ENCODE assay signal across 19 mouse cellular contexts in the genomic region with DNA sequence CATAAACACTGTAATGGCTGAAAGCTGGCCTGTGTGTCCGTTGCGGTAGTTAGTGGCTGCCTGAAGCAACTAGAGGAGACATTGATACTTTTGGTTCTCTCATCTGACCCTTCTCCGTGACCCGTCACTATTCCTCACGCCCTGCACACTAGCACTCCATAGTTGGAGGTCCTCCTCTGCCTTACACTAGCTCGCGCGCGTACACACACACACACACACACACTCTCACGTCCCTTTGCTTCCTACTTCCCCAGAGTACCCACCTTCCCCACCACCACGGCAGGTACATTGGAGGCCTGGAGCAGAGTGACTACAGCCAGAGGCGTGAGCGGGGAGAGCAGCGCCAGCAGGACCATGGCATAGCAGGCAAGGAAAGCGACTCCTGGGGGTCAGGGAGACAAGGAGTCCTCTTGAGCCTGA. TPM values are rescaled to one million over a fixed set of nuclear protein-coding genes. Genes with fewer than 3 reads are reported as not detected.
DNase-seq lines count a peak whose midpoint lies in the region; ATAC-seq lines count a peak whose summit lies in the region.
"Had no signal": no experiment of that assay in that cellular context is flagged by ENCODE, and none has a peak within 500 bp of the region (broad histone marks: within the 10 kb centered on the region; RNA-seq: fewer than 3 reads in every experiment).

No protein-coding gene starts in this region.

- peaks cover 56% of the 10 kb centered on the region for H3K36me3 ChIP-seq in forebrain, embryonic 12.5 days (replicated peaks)
- peaks cover 9% of the 10 kb centered on the region for H3K36me3 ChIP-seq in forebrain, embryonic 11.5 days (ENCODE audit: control insufficient read depth, insufficient read depth, low read length)
- H3K36me3 ChIP-seq in megakaryocyte, embryonic 14.5 days (replicated peaks; ENCODE audit: low read length) = peaks cover 72% of the 10 kb centered on the region
- H3K36me3 ChIP-seq in embryonic facial prominence, embryonic 10.5 days (replicated peaks) = peaks cover 74% of the 10 kb centered on the region
- H3K36me3 ChIP-seq in stomach, embryonic 15.5 days = peaks cover 28% of the 10 kb centered on the region

- H3K4me2 ChIP-seq in forebrain, embryonic 12.5 days = no peak overlapping the region
- no peak overlapping the region for H3K4me2 ChIP-seq in forebrain, embryonic 11.5 days (ENCODE audit: low read depth, low read length, severe bottlenecking)
- no peak overlapping the region for H3K4me2 ChIP-seq in stomach, embryonic 15.5 days
- H3K4me2 ChIP-seq: heart, embryonic 11.5 days; lung, embryonic 15.5 days; neural tube, embryonic 13.5 days had no signal

- no peak overlapping the region for H3K9ac ChIP-seq in forebrain, embryonic 12.5 days
- no peak overlapping the region for H3K9ac ChIP-seq in forebrain, embryonic 11.5 days (ENCODE audit: low read length)
- H3K9ac ChIP-seq in stomach, embryonic 15.5 days = no peak overlapping the region
- H3K9ac ChIP-seq: lung, embryonic 15.5 days; neural tube, embryonic 13.5 days had no signal

- H3K27ac ChIP-seq in forebrain, embryonic 12.5 days = no peak overlapping the region
- H3K27ac ChIP-seq in forebrain, embryonic 11.5 days (ENCODE audit: low read depth, low read length) = no peak overlapping the region
- H3K27ac ChIP-seq in embryonic facial prominence, embryonic 10.5 days (replicated peaks) = no peak overlapping the region
- H3K27ac ChIP-seq in stomach, embryonic 15.5 days = peak overlapping the region; percentile 0; the same call in 1 of the 2 replicates
- H3K27ac ChIP-seq: lung, embryonic 15.5 days; neural tube, embryonic 13.5 days had no signal

- 0 out of 2 replicates have a peak overlapping the region, but pooled peaks have one; percentile 2 for H3K4me3 ChIP-seq in forebrain, embryonic 12.5 days (replicated peaks)
- no peak overlapping the region for H3K4me3 ChIP-seq in forebrain, embryonic 11.5 days (ENCODE audit: low read depth, low read length)
- H3K4me3 ChIP-seq in megakaryocyte, embryonic 14.5 days (replicated peaks) = peak overlapping the region; percentile 10
- H3K4me3 ChIP-seq in embryonic facial prominence, embryonic 10.5 days = 0 out of 2 replicates have a peak overlapping the region, but pooled peaks have one; percentile 11
- H3K4me3 ChIP-seq in stomach, embryonic 15.5 days (replicated peaks) = no peak overlapping the region
- H3K4me3 ChIP-seq: gastrocnemius, adult 2 months; liver, embryonic 13.5 days; lung, embryonic 15.5 days; neural tube, embryonic 13.5 days had no signal

- no peak for DNase-seq in forebrain, embryonic 11.5 days (ENCODE audit: low spot score)
- DNase-seq in embryonic facial prominence, embryonic 10.5 days (ENCODE audit: low spot score) = no peak
- DNase-seq in left cerebral cortex, postnatal 25 days (ENCODE audit: low spot score in 2 of 2) = no peak
- DNase-seq in layer of hippocampus, adult 8-10 months (ENCODE audit: low spot score in 2 of 2) = no peak
- DNase-seq: layer of hippocampus, adult 9-11 months had no signal

- intact Hi-C loops in left cerebral cortex, postnatal 25 days (cut with DNase I) = no loop called here

- H3K27me3 ChIP-seq in forebrain, embryonic 12.5 days = no peaks in the 10 kb centered on the region
- H3K27me3 ChIP-seq in forebrain, embryonic 11.5 days (ENCODE audit: control insufficient read depth, insufficient read depth, low read length) = no peaks in the 10 kb centered on the region
- H3K27me3 ChIP-seq in megakaryocyte, embryonic 14.5 days (replicated peaks) = no peaks in the 10 kb centered on the region
- no peaks in the 10 kb centered on the region for H3K27me3 ChIP-seq in embryonic facial prominence, embryonic 10.5 days (replicated peaks; ENCODE audit: low read depth, poor library complexity, severe bottlenecking)
- no peaks in the 10 kb centered on the region for H3K27me3 ChIP-seq in stomach, embryonic 15.5 days (replicated peaks)
- H3K27me3 ChIP-seq: liver, embryonic 13.5 days; lung, embryonic 15.5 days; neural tube, embryonic 13.5 days had no signal

- no peak for ATAC-seq in forebrain, embryonic 12.5 days (ENCODE audit: low FRiP score)
- ATAC-seq in forebrain, embryonic 11.5 days (replicated peaks; ENCODE audit: low FRiP score) = no peak
- no peak for ATAC-seq in megakaryocyte, adult 5-6 weeks (ENCODE audit: poor library complexity, severe bottlenecking)
- ATAC-seq in stomach, embryonic 15.5 days (ENCODE audit: insufficient read depth, low FRiP score, low read depth) = no peak
- ATAC-seq: hindbrain, embryonic 16.5 days had no signal

- H3K4me1 ChIP-seq in forebrain, embryonic 12.5 days = peaks cover 27% of the 10 kb centered on the region
- peaks cover 13% of the 10 kb centered on the region; the same call in 1 of the 2 replicates for H3K4me1 ChIP-seq in forebrain, embryonic 11.5 days (replicated peaks; ENCODE audit: control insufficient read depth, insufficient read depth, low read length)
- peaks cover 63% of the 10 kb centered on the region for H3K4me1 ChIP-seq in megakaryocyte, embryonic 14.5 days
- H3K4me1 ChIP-seq in embryonic facial prominence, embryonic 10.5 days = peaks cover 54% of the 10 kb centered on the region
- peaks cover 27% of the 10 kb centered on the region for H3K4me1 ChIP-seq in stomach, embryonic 15.5 days

- H3K9me3 ChIP-seq in forebrain, embryonic 12.5 days = no peaks in the 10 kb centered on the region
- H3K9me3 ChIP-seq in forebrain, embryonic 11.5 days (ENCODE audit: control insufficient read depth, low read length) = no peaks in the 10 kb centered on the region
- no peaks in the 10 kb centered on the region for H3K9me3 ChIP-seq in megakaryocyte, embryonic 14.5 days
- H3K9me3 ChIP-seq in embryonic facial prominence, embryonic 10.5 days = no peaks in the 10 kb centered on the region
- no peaks in the 10 kb centered on the region for H3K9me3 ChIP-seq in stomach, embryonic 15.5 days
- H3K9me3 ChIP-seq: liver, embryonic 13.5 days; lung, embryonic 15.5 days; neural tube, embryonic 13.5 days had no signal

- 83% methylated on average over 15 of the region's 15 CpGs for WGBS in forebrain, embryonic 12.5 days
- 83% methylated on average over 15 of the region's 15 CpGs for WGBS in forebrain, embryonic 11.5 days
- 83% methylated on average over 15 of the region's 15 CpGs for WGBS in embryonic facial prominence, embryonic 10.5 days
- 79% methylated on average over 15 of the region's 15 CpGs for WGBS in stomach, embryonic 15.5 days

RNA-seq across cellular contexts. Expression of a gene that starts 2.4 kb away (rescaled TPM):
- not detected in 2 replicates for polyA plus RNA-seq in forebrain, embryonic 12.5 days (2016; fragmentation: Nextera tagmentation; extraction: Ambion mirVana)
- not detected in 2 replicates for polyA plus RNA-seq in forebrain, embryonic 11.5 days (2014; fragmentation: Nextera tagmentation; extraction: Ambion mirVana)
- not detected in 2 replicates for polyA plus RNA-seq in megakaryocyte, embryonic 14.5 days (2012; ENCODE audit: insufficient read depth, low replicate concordance)
- not detected in 2 replicates for total RNA-seq in megakaryocyte, adult 5-6 weeks (2015)
- total RNA-seq in megakaryocyte, adult 5-6 weeks (2017) = 0.22 TPM in 1 of 2 replicates, not detected in the other
- polyA plus RNA-seq in embryonic facial prominence, embryonic 10.5 days (2016; fragmentation: Nextera tagmentation; extraction: Ambion mirVana) = 0.17 TPM in 1 of 2 replicates, not detected in the other
- 3.7 and 6.0 TPM in 2 replicates for polyA plus RNA-seq in stomach, embryonic 15.5 days (2015; fragmentation: Nextera tagmentation; extraction: Ambion mirVana)
- total RNA-seq in left cerebral cortex, postnatal 25 days (2021) = not detected
- not detected for total RNA-seq in layer of hippocampus, adult 8-10 months (2022)
- total RNA-seq: adrenal gland, postnatal 36 days; gastrocnemius, adult 2 months; heart, postnatal 25 days; left cerebral cortex, postnatal 10 days had no signal
- polyA plus RNA-seq: forebrain, embryonic 16.5 days; heart, embryonic 11.5 days; hindbrain, embryonic 16.5 days; liver, embryonic 13.5 days; neural tube, embryonic 13.5 days had no signal

RNA-seq across cellular contexts. Expression of a gene that starts 5.0 kb away (rescaled TPM):
- 74.7 and 80.9 TPM in 2 replicates for polyA plus RNA-seq in forebrain, embryonic 12.5 days (2016; fragmentation: Nextera tagmentation; extraction: Ambion mirVana)
- polyA plus RNA-seq in forebrain, embryonic 11.5 days (2014; fragmentation: Nextera tagmentation; extraction: Ambion mirVana) = 39.0 TPM in 2 replicates
- 16.2 and 31.6 TPM in 2 replicates for polyA plus RNA-seq in megakaryocyte, embryonic 14.5 days (2012; ENCODE audit: insufficient read depth, low replicate concordance)
- total RNA-seq in megakaryocyte, adult 5-6 weeks (2015) = 34.9 and 40.9 TPM in 2 replicates
- 55.7 and 56.5 TPM in 2 replicates for total RNA-seq in megakaryocyte, adult 5-6 weeks (2017)
- 64.9 and 67.2 TPM in 2 replicates for polyA plus RNA-seq in embryonic facial prominence, embryonic 10.5 days (2016; fragmentation: Nextera tagmentation; extraction: Ambion mirVana)
- polyA plus RNA-seq in stomach, embryonic 15.5 days (2015; fragmentation: Nextera tagmentation; extraction: Ambion mirVana) = 58.7 and 66.1 TPM in 2 replicates
- total RNA-seq in left cerebral cortex, postnatal 25 days (2021) = 10 to 100 TPM; 59.1 to 59.7 TPM
- 10 to 100 TPM; 51.3 to 60.6 (median 56.8) TPM for total RNA-seq in layer of hippocampus, adult 8-10 months (2022)

RNA-seq across cellular contexts. Expression of a gene that starts 8.5 kb away (rescaled TPM):
- polyA plus RNA-seq in forebrain, embryonic 12.5 days (2016; fragmentation: Nextera tagmentation; extraction: Ambion mirVana) = 5.5 TPM in 2 replicates
- polyA plus RNA-seq in forebrain, embryonic 11.5 days (2014; fragmentation: Nextera tagmentation; extraction: Ambion mirVana) = 6.3 and 6.4 TPM in 2 replicates
- polyA plus RNA-seq in megakaryocyte, embryonic 14.5 days (2012; ENCODE audit: insufficient read depth, low replicate concordance) = 8.7 and 128 TPM in 2 replicates
- 302 and 304 TPM in 2 replicates for total RNA-seq in megakaryocyte, adult 5-6 weeks (2015)
- 195 and 219 TPM in 2 replicates for total RNA-seq in megakaryocyte, adult 5-6 weeks (2017)
- 5.3 and 7.3 TPM in 2 replicates for polyA plus RNA-seq in embryonic facial prominence, embryonic 10.5 days (2016; fragmentation: Nextera tagmentation; extraction: Ambion mirVana)
- 15.5 and 16.3 TPM in 2 replicates for polyA plus RNA-seq in stomach, embryonic 15.5 days (2015; fragmentation: Nextera tagmentation; extraction: Ambion mirVana)
- total RNA-seq in left cerebral cortex, postnatal 25 days (2021) = 10 to 100 TPM; 17.5 to 19.6 TPM
- total RNA-seq in layer of hippocampus, adult 8-10 months (2022) = 100 to 1,000 TPM in 1 of 4 experiments, 10 to 100 TPM in 3; 10.8 to 113 (median 55.2) TPM

RNA-seq across cellular contexts. Expression of a gene that starts 14.8 kb away (rescaled TPM):
- 694 and 751 TPM in 2 replicates for polyA plus RNA-seq in forebrain, embryonic 12.5 days (2016; fragmentation: Nextera tagmentation; extraction: Ambion mirVana)
- 827 and 855 TPM in 2 replicates for polyA plus RNA-seq in forebrain, embryonic 11.5 days (2014; fragmentation: Nextera tagmentation; extraction: Ambion mirVana)
- polyA plus RNA-seq in megakaryocyte, embryonic 14.5 days (2012; ENCODE audit: insufficient read depth, low replicate concordance) = 144 and 601 TPM in 2 replicates
- total RNA-seq in megakaryocyte, adult 5-6 weeks (2015) = 457 and 494 TPM in 2 replicates
- 511 and 523 TPM in 2 replicates for total RNA-seq in megakaryocyte, adult 5-6 weeks (2017)
- polyA plus RNA-seq in embryonic facial prominence, embryonic 10.5 days (2016; fragmentation: Nextera tagmentation; extraction: Ambion mirVana) = 780 and 781 TPM in 2 replicates
- 442 and 514 TPM in 2 replicates for polyA plus RNA-seq in stomach, embryonic 15.5 days (2015; fragmentation: Nextera tagmentation; extraction: Ambion mirVana)
- 100 to 1,000 TPM; 323 to 328 TPM for total RNA-seq in left cerebral cortex, postnatal 25 days (2021)
- total RNA-seq in layer of hippocampus, adult 8-10 months (2022) = 100 to 1,000 TPM; 319 to 328 (median 325) TPM

RNA-seq across cellular contexts. Expression of a gene that starts 24.4 kb away (rescaled TPM):
- 106 and 119 TPM in 2 replicates for polyA plus RNA-seq in forebrain, embryonic 12.5 days (2016; fragmentation: Nextera tagmentation; extraction: Ambion mirVana)
- polyA plus RNA-seq in forebrain, embryonic 11.5 days (2014; fragmentation: Nextera tagmentation; extraction: Ambion mirVana) = 110 and 117 TPM in 2 replicates
- polyA plus RNA-seq in megakaryocyte, embryonic 14.5 days (2012; ENCODE audit: insufficient read depth, low replicate concordance) = 54.1 and 94.8 TPM in 2 replicates
- 94.3 and 104 TPM in 2 replicates for total RNA-seq in megakaryocyte, adult 5-6 weeks (2015)
- total RNA-seq in megakaryocyte, adult 5-6 weeks (2017) = 68.9 and 80.8 TPM in 2 replicates
- polyA plus RNA-seq in embryonic facial prominence, embryonic 10.5 days (2016; fragmentation: Nextera tagmentation; extraction: Ambion mirVana) = 136 and 141 TPM in 2 replicates
- polyA plus RNA-seq in stomach, embryonic 15.5 days (2015; fragmentation: Nextera tagmentation; extraction: Ambion mirVana) = 69.1 and 74.5 TPM in 2 replicates
- 10 to 100 TPM; 94.3 to 97.5 TPM for total RNA-seq in left cerebral cortex, postnatal 25 days (2021)
- 100 to 1,000 TPM in 3 of 4 experiments, 10 to 100 TPM in 1; 82.9 to 123 (median 105) TPM for total RNA-seq in layer of hippocampus, adult 8-10 months (2022)

Comparison
In these comparisons a context has a peak if more than half of its experiments do, and no peak if none do; other contexts are left out.
1. H3K4me3 ChIP-seq: peak in forebrain, embryonic 12.5 days (single experiment), megakaryocyte, embryonic 14.5 days (single experiment) and embryonic facial prominence, embryonic 10.5 days (single experiment); none in forebrain, embryonic 11.5 days (single experiment) and stomach, embryonic 15.5 days (single experiment).